Comparison of ENCODE assay signal across 16 mouse cellular contexts in genomic region chr6:135552396-135552795, GRCm38 (mm10).
"Had no signal": no experiment of that assay in that cellular context is flagged by ENCODE, and none has a peak within 500 bp of the region (broad histone marks: within the 10 kb centered on the region; RNA-seq: fewer than 3 reads in every experiment).

No protein-coding gene starts in this region.

- H3K4me1 ChIP-seq: stomach, embryonic 15.5 days had no signal

- H3K27me3 ChIP-seq: neural tube, embryonic 13.5 days; neural tube, embryonic 15.5 days; stomach, embryonic 15.5 days had no signal

- H3K4me3 ChIP-seq: neural tube, embryonic 13.5 days; neural tube, embryonic 15.5 days; stomach, embryonic 15.5 days had no signal

- H3K9ac ChIP-seq: neural tube, embryonic 13.5 days; neural tube, embryonic 15.5 days; stomach, embryonic 15.5 days had no signal

- H3K36me3 ChIP-seq: neural tube, embryonic 13.5 days; neural tube, embryonic 15.5 days; stomach, embryonic 15.5 days had no signal

- H3K27ac ChIP-seq: neural tube, embryonic 13.5 days; neural tube, embryonic 15.5 days; stomach, embryonic 15.5 days; stomach, postnatal 0 days had no signal

- DNase-seq: retina, postnatal 1 day; right cerebral cortex, adult 18-20 months; right cerebral cortex, postnatal 14 days; right cerebral cortex, postnatal 25 days; right cerebral cortex, postnatal 4 days; spleen, adult 18-20 months; thymus, adult 18-20 months; thymus, adult 2 months; thymus, postnatal 14 days; thymus, postnatal 25 days; thymus, postnatal 36 days; thymus, postnatal 4 days had no signal
